Mouse (Mus musculus): ENCODE measurements around the gene Terb2.

DNA sequence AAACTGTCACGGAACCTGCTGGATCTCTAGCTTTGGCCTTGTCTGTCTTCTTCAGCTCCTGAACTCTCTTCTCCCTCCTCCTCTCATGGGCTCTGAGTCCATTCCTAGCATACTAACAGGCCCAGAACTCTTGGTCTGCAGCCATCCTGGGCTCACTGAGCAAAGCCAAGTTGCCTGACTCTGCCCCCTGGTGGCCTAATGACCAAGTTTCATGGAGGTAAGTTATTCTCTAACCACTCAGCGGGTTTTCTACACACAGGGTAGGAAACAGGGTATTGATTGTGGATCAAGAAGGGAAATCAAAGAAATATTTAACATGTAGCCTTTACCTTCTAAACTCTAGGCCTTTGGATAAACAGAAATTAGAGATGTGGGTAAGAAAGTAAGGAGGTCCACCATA, 25.4 kb upstream of the Terb2 start, which contains the start of gene Trim69:
- TF ChIP-seq CTCF (conservative IDR thresholded peaks at IDR 0.05; ENCODE audit: insufficient read depth, insufficient read length, low read depth, low read length), result peak; percentile 84
- no peak for TF ChIP-seq POLR2A (IDR thresholded peaks at IDR 0.05; ENCODE audit: low read depth, low read length)

All from kidney, adult 2 months (tissue).